Mouse (Mus musculus): Measurements from ENCODE around the gene Meaf6. TPM values are rescaled to one million over a fixed set of nuclear protein-coding genes. Genes with fewer than 3 reads are reported as not detected.

Gene Meaf6
- total RNA-seq, 2 experiments from 2014 or later, result 12.0 to 13.5 TPM

DNA sequence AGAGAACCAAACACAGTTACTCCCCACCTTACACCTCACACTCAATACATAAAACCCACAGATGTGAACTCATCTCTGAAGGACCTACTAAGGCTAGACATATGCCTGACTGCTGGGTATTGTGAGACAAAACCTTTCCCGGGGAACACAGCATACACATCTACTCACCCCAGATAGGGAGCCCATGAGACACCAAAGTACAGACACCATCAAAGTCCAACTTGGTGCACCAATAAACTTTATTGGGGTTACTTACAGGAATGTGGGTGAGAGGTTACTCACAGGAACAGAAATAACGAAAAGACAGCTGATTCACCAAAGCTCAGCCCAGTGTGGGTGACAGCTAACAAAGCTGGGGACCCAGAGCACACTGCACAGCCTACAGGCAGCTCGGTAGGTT is 72.4 kb downstream of the Meaf6 start:
- Histone ChIP-seq H3K27ac (no peak overlapping the region), H3K4me3 (no peak overlapping the region)
- intact Hi-C loops (cut with DNase I), result no loop called here
- DNase-seq, result no peak
- no peak for TF ChIP-seq CTCF (IDR thresholded peaks at IDR 0.05)

DNA sequence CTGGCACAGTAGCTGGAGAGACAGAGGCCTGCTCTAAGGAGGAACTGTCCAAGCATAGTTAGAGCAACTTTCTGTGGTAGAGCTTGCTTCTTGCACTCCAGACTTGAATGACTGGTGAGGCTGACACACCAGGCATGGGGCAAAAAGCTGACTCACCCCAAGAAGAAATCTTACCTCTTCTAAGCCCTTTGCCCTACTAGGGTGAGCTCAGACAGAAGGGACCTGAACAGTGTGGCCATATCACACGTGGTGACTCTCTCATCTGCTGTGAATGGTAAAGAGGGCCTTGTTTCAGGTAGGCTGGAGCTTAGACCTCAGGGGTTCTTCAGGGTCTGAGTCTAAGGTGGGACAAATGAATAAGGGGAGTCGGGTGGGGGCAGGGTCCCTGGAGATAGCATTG is 73.1 kb downstream of the Meaf6 start:
- no peak for DNase-seq
- Histone ChIP-seq H3K27ac (no peak overlapping the region), H3K4me3 (no peak overlapping the region)
- no peak for TF ChIP-seq CTCF (IDR thresholded peaks at IDR 0.05)
- intact Hi-C loops (cut with DNase I), result no loop called here

DNA sequence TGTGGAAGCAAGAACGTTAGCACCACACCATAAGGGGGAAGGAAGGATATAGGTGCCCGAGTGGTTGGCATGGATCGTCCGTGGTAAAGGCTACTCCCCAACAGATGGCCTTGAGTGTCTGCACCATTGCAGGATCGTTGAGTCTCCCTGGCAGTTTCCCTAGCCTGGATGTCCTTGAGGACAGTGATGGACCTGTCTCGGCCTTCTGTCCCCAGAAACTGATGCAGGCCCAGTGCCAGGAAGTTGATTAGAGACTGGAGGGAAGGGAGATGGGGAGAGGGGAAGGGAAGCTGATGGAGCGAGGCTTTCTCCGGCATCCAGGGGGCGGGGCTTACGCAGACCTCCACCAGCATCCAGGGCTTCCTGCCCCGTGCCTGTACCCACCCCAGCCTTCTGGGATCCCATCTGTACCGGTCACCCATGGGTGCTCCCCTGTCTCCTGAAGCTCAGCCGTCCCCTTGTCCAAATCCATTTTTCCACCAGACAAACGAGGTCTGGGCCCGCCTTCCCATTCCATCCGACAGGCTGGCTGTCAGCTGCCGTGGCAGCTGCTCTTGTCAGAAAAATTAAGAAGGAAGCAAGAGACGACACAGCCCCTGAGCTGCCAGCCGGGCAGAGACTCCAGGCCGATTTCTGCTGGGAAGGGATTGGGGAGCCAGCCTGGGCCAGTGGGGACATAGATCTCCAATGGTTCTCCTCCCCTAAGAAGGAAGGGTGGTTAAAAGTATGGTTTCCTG is 73.8 kb downstream of the Meaf6 start:
- intact Hi-C loops (cut with DNase I), result no loop called here
- H3K27ac ChIP-seq, result no peak overlapping the region
- DNase-seq, result no peak
- H3K4me3 ChIP-seq, result no peak overlapping the region
- TF ChIP-seq CTCF (IDR thresholded peaks at IDR 0.05), result no peak

DNA sequence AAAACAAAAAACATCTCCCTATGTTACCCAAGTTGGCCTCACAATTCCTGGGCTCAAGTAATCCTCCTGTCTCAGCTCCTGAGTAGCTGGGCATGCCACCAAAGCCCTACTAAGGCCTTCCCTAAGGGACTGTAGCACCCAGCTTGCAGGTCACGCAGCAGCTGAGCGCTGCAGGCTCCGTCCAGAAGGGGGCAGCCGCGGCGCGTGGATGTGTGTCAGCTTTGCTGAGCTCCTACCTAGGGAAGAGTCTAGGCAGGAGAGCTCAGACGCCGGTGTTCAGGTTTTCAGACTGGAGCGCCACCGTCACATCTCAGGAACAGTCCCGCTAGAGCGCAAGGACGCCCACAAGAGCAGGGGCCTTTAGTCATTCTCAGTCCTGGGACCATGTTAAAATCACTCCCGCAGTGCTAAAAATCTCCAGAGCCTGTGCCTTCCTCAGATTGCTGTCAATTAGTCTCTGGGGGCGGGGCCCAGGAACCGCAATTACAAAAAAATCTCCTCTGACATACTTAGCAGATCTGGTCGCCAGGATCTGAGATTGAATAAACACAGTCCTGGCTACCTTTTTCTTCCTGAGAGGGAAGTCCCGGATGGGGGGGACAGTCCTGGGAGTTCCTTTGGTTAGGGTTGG is 75.5 kb downstream of the Meaf6 start:
- peak; percentile 95 for TF ChIP-seq CTCF (IDR thresholded peaks at IDR 0.05)
- Histone ChIP-seq H3K4me3 (peak overlapping the region; percentile 41), H3K27ac (no peak overlapping the region)
- DNase-seq, result peak; percentile 89
- intact Hi-C loops (cut with DNase I), result loop anchor here (2.0 to 5.0 kb wide), 2 partner anchors 46 to 802 kb away; no protein-coding TSS in a partner anchor

DNA sequence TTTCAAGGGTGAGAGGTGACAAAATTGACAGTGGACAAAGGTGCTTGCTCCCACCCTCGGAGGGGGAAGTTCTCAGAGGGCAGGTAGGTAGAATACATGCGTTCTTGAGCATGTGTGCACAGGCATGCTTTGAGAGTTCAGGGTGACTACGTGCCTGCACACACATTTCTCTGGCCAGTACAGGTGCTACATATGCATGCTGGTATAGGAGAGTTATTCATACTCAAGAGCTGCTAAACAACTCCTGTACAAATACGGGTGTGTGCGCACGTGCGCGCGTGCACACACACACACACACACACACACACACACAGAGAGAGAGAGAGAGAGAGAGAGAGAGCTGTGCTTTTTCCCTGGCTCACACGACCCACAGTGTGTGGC is 76.0 kb downstream of the Meaf6 start:
- Histone ChIP-seq H3K27ac (no peak overlapping the region), H3K4me3 (no peak overlapping the region)
- intact Hi-C loops (cut with DNase I), result loop anchor here (2.0 to 5.0 kb wide), 2 partner anchors 46 to 801 kb away; no protein-coding TSS in a partner anchor
- TF ChIP-seq CTCF (IDR thresholded peaks at IDR 0.05), result no peak
- no peak for DNase-seq

DNA sequence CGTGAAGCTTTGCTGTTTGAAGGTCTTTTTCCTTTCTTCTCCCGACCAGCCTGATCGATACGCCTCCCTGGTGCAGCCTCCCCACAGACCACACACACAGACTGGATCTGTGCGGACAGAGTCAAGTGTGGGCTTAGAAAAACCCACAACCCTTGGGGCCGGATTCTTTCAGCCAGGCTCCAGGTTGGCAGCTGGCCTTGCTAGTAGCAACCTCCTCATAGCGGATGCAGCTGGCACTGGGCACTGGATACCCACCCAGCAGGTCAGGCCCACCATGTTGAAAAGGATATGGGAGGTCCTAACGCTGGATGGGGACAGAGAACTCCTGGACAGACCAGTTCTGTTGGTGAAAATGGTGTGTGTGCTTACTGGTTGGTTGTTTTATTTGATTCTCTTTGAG is 76.5 kb downstream of the Meaf6 start:
- no peak for TF ChIP-seq CTCF (IDR thresholded peaks at IDR 0.05)
- Histone ChIP-seq H3K27ac (no peak overlapping the region), H3K4me3 (no peak overlapping the region)
- intact Hi-C loops (cut with DNase I), result loop anchor here (2.0 to 5.0 kb wide), 2 partner anchors 47 to 801 kb away; no protein-coding TSS in a partner anchor
- DNase-seq, result no peak

DNA sequence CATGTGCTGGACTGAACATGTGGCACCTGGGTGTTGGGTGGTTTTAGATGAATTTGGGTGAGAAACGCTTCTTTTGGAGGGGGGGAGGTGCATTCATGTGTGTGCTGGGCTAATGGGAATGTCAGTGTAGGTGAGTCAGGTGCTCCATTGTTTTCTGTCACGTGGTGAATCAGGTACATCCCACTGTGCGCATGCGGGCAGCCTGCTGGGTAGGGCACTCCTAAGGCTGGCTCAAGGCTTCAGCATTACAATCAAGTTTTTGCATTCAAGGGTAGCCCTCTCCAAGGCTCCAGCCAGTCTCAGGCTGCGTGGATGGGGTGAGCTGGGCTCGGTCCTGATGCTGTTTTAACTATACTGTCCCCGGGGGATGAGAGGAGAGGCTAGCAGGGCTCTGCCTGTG is 77.8 kb downstream of the Meaf6 start:
- Histone ChIP-seq H3K27ac (no peak overlapping the region), H3K4me3 (no peak overlapping the region)
- TF ChIP-seq CTCF (IDR thresholded peaks at IDR 0.05), result no peak
- no peak for DNase-seq
- intact Hi-C loops (cut with DNase I), result loop anchor here (5.0 kb wide), 1 partner anchor 800 kb away; no protein-coding TSS in a partner anchor

Other genes starting within 250 kb of the Meaf6 start
- 10 to 100 TPM in 1 of 2 experiments, 1 to 10 TPM in 1; 9.4 to 11.4 TPM for gene Yrdc, start 234.5 kb upstream of the Meaf6 start, total RNA-seq (2021)
- 10 to 100 TPM; 18.4 to 23.0 TPM for gene 1110065P20Rik, start 233.9 kb upstream of the Meaf6 start, total RNA-seq (2021)
- gene Maneal, start 223.0 kb upstream of the Meaf6 start, total RNA-seq (2021), result under 1 TPM; 0.31 to 0.46 TPM
- gene Epha10, start 204.2 kb upstream of the Meaf6 start, total RNA-seq (2021), result not detected
- 1 to 10 TPM; 8.6 to 9.4 TPM for gene 9930104L06Rik, start 148.1 kb upstream of the Meaf6 start, total RNA-seq (2021)
- gene Cdca8, start 145.8 kb upstream of the Meaf6 start, total RNA-seq (2021), result under 1 TPM; 0.28 to 0.38 TPM
- under 1 TPM; 0.26 to 0.59 TPM for gene Rspo1, start 98.7 kb upstream of the Meaf6 start, total RNA-seq (2021)
- gene Gnl2, start 68.5 kb upstream of the Meaf6 start, total RNA-seq (2021), result 10 to 100 TPM; 29.3 to 31.9 TPM
- gene Dnali1, start 19.4 kb upstream of the Meaf6 start, total RNA-seq (2021), result not detected
- 1 to 10 TPM; 4.5 to 6.1 TPM for gene Snip1, start 18.5 kb upstream of the Meaf6 start, total RNA-seq (2021)
- 1 to 10 TPM; 2.6 TPM for gene Zc3h12a, start 42.7 kb downstream of the Meaf6 start, total RNA-seq (2021)